Mouse (Mus musculus): ENCODE results near the gene Ndufa4l2.

GRCm38 (mm10) chr10:127531548-127531947, 16.8 kb downstream of the Ndufa4l2 start:
- TF ChIP-seq CTCF (IDR thresholded peaks at IDR 0.05; ENCODE audit: low read depth), result no peak
- no peak for TF ChIP-seq EP300 (IDR thresholded peaks at IDR 0.05; ENCODE audit: low read depth)
